Mouse (Mus musculus) midbrain, embryonic 13.5 days (tissue): Measurements from ENCODE around the gene Galk2. TPM values are rescaled to one million over a fixed set of nuclear protein-coding genes. Genes with fewer than 3 reads are reported as not detected.

Experiments
- ATAC-seq: fragments of 200-750 bp; cut with Nextera tagmentation; 2 replicates; pipeline ENCODE4 v1.8.0; 2017; ENCODE audit warnings: mild to moderate bottlenecking, moderate TSS enrichment, moderate library complexity
- H3K27ac ChIP-seq: fragments of 300-500 bp; sonication (generic); 2 replicates; pipeline ENCODE4 v1.5.1; 2015; ENCODE audit warnings: inconsistent platforms, mild to moderate bottlenecking, moderate library complexity
- H3K27me3 ChIP-seq: fragments of 300-500 bp; sonication (generic); 2 replicates; pipeline ENCODE4 v1.6.1; 2015; ENCODE audit warnings: mild to moderate bottlenecking, inconsistent platforms
- H3K36me3 ChIP-seq: fragments of 300-500 bp; sonication (generic); 2 replicates; pipeline ENCODE4 v1.6.1; 2015; ENCODE audit warnings: mild to moderate bottlenecking, inconsistent platforms
- H3K4me1 ChIP-seq: fragments of 300-500 bp; sonication (generic); replicated peaks from 2 replicates; pipeline ENCODE4 v1.6.1; 2015; ENCODE audit warnings: inconsistent platforms
- H3K4me2 ChIP-seq: fragments of 300-500 bp; sonication (generic); replicated peaks from 2 replicates; pipeline ENCODE4 v1.6.1; 2015; ENCODE audit warnings: moderate library complexity, mild to moderate bottlenecking, inconsistent platforms
- H3K4me3 ChIP-seq: fragments of 300-500 bp; sonication (generic); replicated peaks from 2 replicates; pipeline ENCODE4 v1.5.1; 2015; ENCODE audit warnings: mild to moderate bottlenecking, inconsistent platforms
- H3K9ac ChIP-seq: fragments of 300-500 bp; sonication (generic); replicated peaks from 2 replicates; pipeline ENCODE4 v1.6.1; 2015; ENCODE audit warnings: mild to moderate bottlenecking, inconsistent platforms
- H3K9me3 ChIP-seq: fragments of 300-500 bp; sonication (generic); 2 replicates; pipeline ENCODE4 v1.6.1; 2016; ENCODE audit warnings: mild to moderate bottlenecking, inconsistent platforms
- WGBS: fragments of 180-500 bp; shearing (Covaris S2); methylation state at CpG from one replicate; pipeline ENCODE4 v1.1.7; 2015; 5-methylcytosine and 5-hydroxymethylcytosine counted together
- polyA plus RNA-seq: library from polyadenylated mRNA; unstranded; fragments of >200 nt; fragmentation: Nextera tagmentation; extraction: Ambion mirVana; gene quantifications from 2 replicates; pipeline ENCODE4 v1.2.1, GENCODE M21; 2015

Gene Galk2
- polyA plus RNA-seq, 1 experiment from 2014 or later = 28.6 TPM

GRCm38 (mm10) chr2:125975808-125976345 lies 117.0 kb downstream of the Galk2 start:
- no peak for ATAC-seq

GRCm38 (mm10) chr2:126002291-126002690 lies 143.4 kb downstream of the Galk2 start:
- no peak for ATAC-seq
- Histone ChIP-seq H3K4me3 (no peak overlapping the region), H3K4me1 (peaks cover 9% of the 10 kb centered on the region), H3K27me3 (no peaks in the 10 kb centered on the region), H3K4me2 (no peak overlapping the region), H3K27ac (no peak overlapping the region), H3K9ac (no peak overlapping the region), H3K36me3 (no peaks in the 10 kb centered on the region), H3K9me3 (no peaks in the 10 kb centered on the region)
- WGBS = 86% methylated on average over 5 of the region's 5 CpGs

More at GRCm38 (mm10) chr2:125975808-125976345, 117.0 kb downstream of the Galk2 start:
- Histone ChIP-seq H3K27ac (no peak overlapping the region), H3K9me3 (no peaks in the 10 kb centered on the region), H3K9ac (no peak overlapping the region), H3K27me3 (no peaks in the 10 kb centered on the region), H3K4me3 (no peak overlapping the region), H3K4me1 (no peaks in the 10 kb centered on the region), H3K36me3 (peaks cover 4% of the 10 kb centered on the region; the same call in 1 of the 2 replicates), H3K4me2 (no peak overlapping the region)
- WGBS = 74% methylated on average over 5 of the region's 5 CpGs

- H3K4me2 ChIP-seq = no peak overlapping the region
- H3K36me3 ChIP-seq = no peaks in the 10 kb centered on the region
- ATAC-seq = peak; percentile 82; the same call in 1 of the 2 replicates
- 44% methylated on average over 3 of the region's 3 CpGs for WGBS
- H3K4me3 ChIP-seq = no peak overlapping the region
- H3K27ac ChIP-seq = no peak overlapping the region
- H3K4me1 ChIP-seq = peaks cover 9% of the 10 kb centered on the region
- no peaks in the 10 kb centered on the region for H3K9me3 ChIP-seq
- H3K27me3 ChIP-seq = no peaks in the 10 kb centered on the region
- H3K9ac ChIP-seq = no peak overlapping the region
These were observed 147.2 kb downstream of the Galk2 start for GRCm38 (mm10) chr2:126006088-126006487.

GRCm38 (mm10) chr2:126006742-126007141 lies 147.8 kb downstream of the Galk2 start:
- Histone ChIP-seq H3K4me1 (peaks cover 9% of the 10 kb centered on the region), H3K4me2 (no peak overlapping the region), H3K27ac (no peak overlapping the region), H3K4me3 (no peak overlapping the region), H3K36me3 (no peaks in the 10 kb centered on the region), H3K9me3 (no peaks in the 10 kb centered on the region), H3K9ac (no peak overlapping the region), H3K27me3 (no peaks in the 10 kb centered on the region)
- ATAC-seq = no peak
- WGBS = 57% methylated on average over 2 of the region's 2 CpGs

- peaks cover 23% of the 10 kb centered on the region for H3K4me1 ChIP-seq
- no peak overlapping the region for H3K4me3 ChIP-seq
- peak; percentile 78 for ATAC-seq
- no peaks in the 10 kb centered on the region for H3K9me3 ChIP-seq
- H3K27me3 ChIP-seq = no peaks in the 10 kb centered on the region
- H3K27ac ChIP-seq = peak overlapping the region; percentile 66
- no peaks in the 10 kb centered on the region for H3K36me3 ChIP-seq
- 22% methylated on average over 12 of the region's 12 CpGs for WGBS
- no peak overlapping the region for H3K4me2 ChIP-seq
- H3K9ac ChIP-seq = no peak overlapping the region
These were observed 156.2 kb downstream of the Galk2 start for GRCm38 (mm10) chr2:126014989-126015710.

GRCm38 (mm10) chr2:126015763-126016473 lies 157.0 kb downstream of the Galk2 start:
- Histone ChIP-seq H3K4me3 (no peak overlapping the region), H3K4me1 (peaks cover 23% of the 10 kb centered on the region), H3K27ac (peak overlapping the region; percentile 66), H3K9ac (no peak overlapping the region), H3K4me2 (no peak overlapping the region), H3K36me3 (no peaks in the 10 kb centered on the region), H3K27me3 (no peaks in the 10 kb centered on the region), H3K9me3 (no peaks in the 10 kb centered on the region)
- WGBS = 6% methylated on average over 3 of the region's 3 CpGs
- peak; percentile 93 for ATAC-seq

GRCm38 (mm10) chr2:126031186-126031900 lies 172.4 kb downstream of the Galk2 start:
- H3K36me3 ChIP-seq = no peaks in the 10 kb centered on the region
- no peak overlapping the region for H3K4me3 ChIP-seq
- no peaks in the 10 kb centered on the region for H3K27me3 ChIP-seq
- no peak for ATAC-seq
- H3K27ac ChIP-seq = no peak overlapping the region
- no peak overlapping the region for H3K9ac ChIP-seq
- H3K4me2 ChIP-seq = no peak overlapping the region
- H3K9me3 ChIP-seq = no peaks in the 10 kb centered on the region
- 65% methylated on average over 8 of the region's 8 CpGs for WGBS
- H3K4me1 ChIP-seq = no peaks in the 10 kb centered on the region

- Histone ChIP-seq H3K9me3 (no peaks in the 10 kb centered on the region), H3K4me2 (no peak overlapping the region), H3K4me1 (no peaks in the 10 kb centered on the region), H3K9ac (no peak overlapping the region), H3K4me3 (no peak overlapping the region), H3K36me3 (no peaks in the 10 kb centered on the region), H3K27me3 (no peaks in the 10 kb centered on the region), H3K27ac (no peak overlapping the region)
- 87% methylated on average over 8 of the region's 8 CpGs for WGBS
- ATAC-seq = peak; percentile 53
These were observed 174.4 kb downstream of the Galk2 start for GRCm38 (mm10) chr2:126033114-126033972.

Other genes starting within 250 kb of the Galk2 start
- 4.0 and 4.3 TPM in 2 replicates for gene Cep152, start 234.0 kb upstream of the Galk2 start, polyA plus RNA-seq
- gene Eid1, start 186.0 kb upstream of the Galk2 start, polyA plus RNA-seq = 359 and 367 TPM in 2 replicates
- gene Shc4, start 135.0 kb upstream of the Galk2 start, polyA plus RNA-seq = 1.7 and 1.9 TPM in 2 replicates
- gene Secisbp2l, start 76.2 kb upstream of the Galk2 start, polyA plus RNA-seq = 30.4 and 31.2 TPM in 2 replicates
- 71.5 and 73.7 TPM in 2 replicates for gene Cops2, start within 50 bp of the Galk2 start, polyA plus RNA-seq
- gene Fgf7, start 175.5 kb downstream of the Galk2 start, polyA plus RNA-seq = 0.27 and 0.70 TPM in 2 replicates